Mouse (Mus musculus) G1E (cell line): ENCODE measurements around the gene Topors.

Experiments used
- CTCF ChIP-seq: IDR thresholded peaks from 2 replicates; pipeline ENCODE4 v1.5.1; 2012; ENCODE audit warnings: low read depth, low read length, inconsistent platforms, mixed read lengths
- GATA1 ChIP-seq: IDR thresholded peaks from 2 replicates; pipeline ENCODE4 v1.6.1; 2012; ENCODE audit warnings: borderline replicate concordance, low read length, inconsistent platforms, mixed read lengths
- GATA2 ChIP-seq: IDR thresholded peaks from 2 replicates; pipeline ENCODE4 v1.6.1; 2012; ENCODE audit warnings: low read depth, low read length, inconsistent platforms, borderline replicate concordance
- POLR2AphosphoS5 ChIP-seq: IDR thresholded peaks from 2 replicates; pipeline ENCODE4 v1.6.1; 2012; ENCODE audit warnings: low read depth, low read length, inconsistent platforms; ENCODE audit not compliant: insufficient replicate concordance
- TAL1 ChIP-seq: conservative IDR thresholded peaks from 2 replicates; pipeline ENCODE4 v1.6.1; 2012; ENCODE audit warnings: low read depth, low read length, inconsistent platforms, mixed read lengths

- TF ChIP-seq GATA1 (no peak), CTCF (no peak), POLR2AphosphoS5 (no peak), GATA2 (no peak), TAL1 (no peak)
Observed at GRCm38 (mm10) chr4:40254385-40255103, 15.1 kb downstream of the Topors start.
